Mouse (Mus musculus) right cerebral cortex, adult 2 months (tissue): ENCODE measurements around the gene Syngr4.
"Not testable (repeated sequence)": the region's sequence is repeated elsewhere in the genome, so short reads cannot be mapped to it uniquely, and the experiment has no call there.

Experiments
- DNase-seq, 2 experiments: peaks; one replicate each; pipeline ENCODE4 v3.0.0; 2021 to 2022; ENCODE audit warnings: low spot score in 2 of 2

Syngr4 gene

GRCm38 (mm10) chr7:45896517-45897257 is at the start of gene Syngr4, which contains the start of gene Tmem143:
TSS of gene Syngr4 (minus strand) at chr7:45896714.
TSS of gene Tmem143 (plus strand) at chr7:45896941.
- peak; percentile 96 to 97 for DNase-seq

GRCm38 (mm10) chr7:45943280-45943679 is 46.8 kb upstream of the Syngr4 start:
- DNase-seq: not testable (repeated sequence)

- no peak for DNase-seq
Measured at GRCm38 (mm10) chr7:45941986-45942385, 45.5 kb upstream of the Syngr4 start.

GRCm38 (mm10) chr7:45939836-45940235 is 43.3 kb upstream of the Syngr4 start:
- DNase-seq: no peak

GRCm38 (mm10) chr7:45935114-45935513 is 38.6 kb upstream of the Syngr4 start:
- DNase-seq: peak; percentile 58 to 67

GRCm38 (mm10) chr7:45933766-45934165 is 37.3 kb upstream of the Syngr4 start:
- not testable (repeated sequence) for DNase-seq

GRCm38 (mm10) chr7:45929688-45930087 is 33.2 kb upstream of the Syngr4 start:
- DNase-seq: no peak

GRCm38 (mm10) chr7:45928626-45929295 is 32.2 kb upstream of the Syngr4 start:
- DNase-seq: no peak

GRCm38 (mm10) chr7:45924429-45924816 is 27.9 kb upstream of the Syngr4 start:
- no peak for DNase-seq

- DNase-seq: peak in 1 of 2 experiments; percentile 31
Measured at GRCm38 (mm10) chr7:45923762-45924428, 27.4 kb upstream of the Syngr4 start, which contains the start of gene Ccdc114. TSS of gene Ccdc114 (plus strand) at chr7:45924072.

- peak; percentile 91 to 94 for DNase-seq
Measured at GRCm38 (mm10) chr7:45922928-45923761, 26.6 kb upstream of the Syngr4 start.

- no peak for DNase-seq
Measured at GRCm38 (mm10) chr7:45921950-45922600, 25.6 kb upstream of the Syngr4 start.

GRCm38 (mm10) chr7:45921242-45921621 is 24.7 kb upstream of the Syngr4 start, which contains the start of gene Emp3:
TSS of gene Emp3 (minus strand) at chr7:45921404.
- no peak for DNase-seq

GRCm38 (mm10) chr7:45920583-45921241 is 24.2 kb upstream of the Syngr4 start:
- peak in 1 of 2 experiments; percentile 30 for DNase-seq

- no peak for DNase-seq
Measured at GRCm38 (mm10) chr7:45919761-45920160, 23.2 kb upstream of the Syngr4 start.

GRCm38 (mm10) chr7:45919083-45919671 is 22.7 kb upstream of the Syngr4 start:
- no peak for DNase-seq

GRCm38 (mm10) chr7:45917926-45918325 is 21.4 kb upstream of the Syngr4 start:
- no peak for DNase-seq

GRCm38 (mm10) chr7:45917004-45917704 is 20.6 kb upstream of the Syngr4 start:
- no peak for DNase-seq
